Mouse (Mus musculus): ENCODE measurements around the gene Celf2. TPM values are rescaled to one million over a fixed set of nuclear protein-coding genes. Genes with fewer than 3 reads are reported as not detected.

Celf2 gene
- total RNA-seq, 2 experiments from 2014 or later: 518 to 531 TPM

GRCm38 (mm10) chr2:7395473-7395872 lies 113.9 kb downstream of the Celf2 start:
- DNase-seq (ENCODE audit: low spot score in 2 of 2): peak; percentile 18 to 27

- no peak for DNase-seq (ENCODE audit: low spot score in 2 of 2)
Observed at GRCm38 (mm10) chr2:7392500-7392899, 116.9 kb downstream of the Celf2 start.

- DNase-seq (ENCODE audit: low spot score in 2 of 2): no peak
Observed at GRCm38 (mm10) chr2:7389264-7389663, 120.1 kb downstream of the Celf2 start.

GRCm38 (mm10) chr2:7378736-7379135 lies 130.6 kb downstream of the Celf2 start:
- DNase-seq (ENCODE audit: low spot score in 2 of 2): no peak

GRCm38 (mm10) chr2:7377878-7378277 lies 131.5 kb downstream of the Celf2 start:
- no peak for DNase-seq (ENCODE audit: low spot score in 2 of 2)

- DNase-seq (ENCODE audit: low spot score in 2 of 2): no peak
Observed at GRCm38 (mm10) chr2:7367738-7368137, 141.6 kb downstream of the Celf2 start.

- no peak for DNase-seq (ENCODE audit: low spot score in 2 of 2)
Observed at GRCm38 (mm10) chr2:7359557-7359956, 149.8 kb downstream of the Celf2 start.

- no peak for DNase-seq (ENCODE audit: low spot score in 2 of 2)
Observed at GRCm38 (mm10) chr2:7358816-7359215, 150.5 kb downstream of the Celf2 start.

- DNase-seq (ENCODE audit: low spot score in 2 of 2): no peak
Observed at GRCm38 (mm10) chr2:7351234-7351633, 158.1 kb downstream of the Celf2 start.

- peak; percentile 38 to 52 for DNase-seq (ENCODE audit: low spot score in 2 of 2)
Observed at GRCm38 (mm10) chr2:7346703-7347461, 162.5 kb downstream of the Celf2 start.

- DNase-seq (ENCODE audit: low spot score in 2 of 2): no peak
Observed at GRCm38 (mm10) chr2:7344951-7345350, 164.4 kb downstream of the Celf2 start.

GRCm38 (mm10) chr2:7342911-7343478 lies 166.4 kb downstream of the Celf2 start:
- no peak for DNase-seq (ENCODE audit: low spot score in 2 of 2)

- no peak for DNase-seq (ENCODE audit: low spot score in 2 of 2)
Observed at GRCm38 (mm10) chr2:7334846-7335245, 174.5 kb downstream of the Celf2 start.

GRCm38 (mm10) chr2:7328018-7328899 lies 181.1 kb downstream of the Celf2 start:
- no peak for DNase-seq (ENCODE audit: low spot score in 2 of 2)

GRCm38 (mm10) chr2:7319760-7320159 lies 189.6 kb downstream of the Celf2 start:
- no peak for DNase-seq (ENCODE audit: low spot score in 2 of 2)

GRCm38 (mm10) chr2:7311776-7312175 lies 197.6 kb downstream of the Celf2 start:
- no peak for DNase-seq (ENCODE audit: low spot score in 2 of 2)

- no peak for DNase-seq (ENCODE audit: low spot score in 2 of 2)
Observed at GRCm38 (mm10) chr2:7310840-7311182, 198.6 kb downstream of the Celf2 start.

GRCm38 (mm10) chr2:7310129-7310839 lies 199.1 kb downstream of the Celf2 start:
- DNase-seq (ENCODE audit: low spot score in 2 of 2): no peak

GRCm38 (mm10) chr2:7309324-7309723 lies 200.0 kb downstream of the Celf2 start:
- DNase-seq (ENCODE audit: low spot score in 2 of 2): no peak

GRCm38 (mm10) chr2:7308731-7309130 lies 200.6 kb downstream of the Celf2 start:
- DNase-seq (ENCODE audit: low spot score in 2 of 2): no peak

GRCm38 (mm10) chr2:7287434-7287833 lies 221.9 kb downstream of the Celf2 start:
- no peak for DNase-seq (ENCODE audit: low spot score in 2 of 2)
